Mouse (Mus musculus) liver, adult (tissue): ENCODE measurements at regions not wholly inside any gene's neighbourhood (a gene's known extent, or its start where the extent isn't known, plus 50 kb on each side); places are given as distances from the start of the nearest gene placed in this dataset.

Experiments used
- GATA4 ChIP-seq: IDR thresholded peaks from 2 replicates; pipeline ENCODE4 v1.6.1; 2014; ENCODE audit warnings: mild to moderate bottlenecking, low read length; ENCODE audit not compliant: insufficient replicate concordance

DNA sequence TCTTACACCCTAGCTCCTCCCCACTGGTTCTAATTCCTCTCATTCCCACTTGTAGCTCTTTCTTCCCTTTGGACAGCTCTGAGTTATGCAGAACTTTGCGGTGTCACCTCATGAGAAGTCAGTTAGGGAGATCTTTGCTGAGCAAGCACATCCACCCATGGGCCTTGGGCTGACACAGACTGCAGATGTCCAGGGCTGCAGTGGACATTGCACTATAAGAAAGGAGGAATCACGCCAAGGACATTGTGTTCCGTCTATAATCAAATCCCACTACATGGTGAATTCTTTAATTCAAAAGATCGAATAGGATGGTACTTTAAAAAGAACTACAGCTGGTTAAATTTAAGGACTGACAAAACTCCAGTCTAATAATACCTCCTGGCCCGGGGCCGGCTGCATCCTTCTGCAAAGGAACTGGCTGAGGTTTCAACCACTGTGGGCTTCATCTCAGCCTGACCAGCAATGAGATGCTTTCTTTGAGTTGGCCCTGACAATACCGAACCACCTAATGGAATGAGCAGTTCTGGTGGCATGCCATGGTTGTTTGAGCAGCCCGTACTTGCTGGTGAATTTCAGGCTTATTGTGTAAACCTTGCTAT is 320.3 kb downstream of the Nuak1 start:
- no peak for TF ChIP-seq GATA4

DNA sequence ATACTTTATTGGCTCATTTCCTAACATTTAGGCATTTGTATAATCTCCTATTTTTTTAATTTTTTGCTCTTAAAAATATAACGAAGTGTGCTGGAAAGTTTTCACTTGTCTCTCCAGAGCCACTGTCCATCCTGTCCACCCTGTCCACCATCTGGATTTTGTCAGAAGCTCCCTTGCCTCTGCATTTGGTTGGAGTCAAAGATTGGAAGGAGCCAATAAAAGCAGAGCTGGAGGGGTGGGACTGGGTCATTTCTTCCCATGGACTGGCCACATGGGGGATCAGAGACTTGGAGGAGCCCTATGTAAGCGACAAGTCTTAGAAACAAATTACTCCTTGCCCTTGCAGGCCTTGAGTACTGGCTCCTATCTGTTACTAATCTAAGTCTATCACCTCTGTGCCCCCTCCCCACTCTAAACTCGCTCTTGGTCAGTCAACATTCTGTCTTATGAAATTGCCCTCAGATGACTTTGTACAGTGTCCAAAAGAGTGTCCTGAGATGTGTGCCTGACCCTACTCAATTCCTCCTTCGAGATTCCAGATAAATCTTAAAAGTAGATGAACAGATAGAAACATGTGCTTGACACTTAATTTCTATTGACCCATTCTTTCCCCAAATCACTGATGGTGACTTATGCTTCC is 303.3 kb downstream of the Nuak1 start:
- no peak for TF ChIP-seq GATA4

DNA sequence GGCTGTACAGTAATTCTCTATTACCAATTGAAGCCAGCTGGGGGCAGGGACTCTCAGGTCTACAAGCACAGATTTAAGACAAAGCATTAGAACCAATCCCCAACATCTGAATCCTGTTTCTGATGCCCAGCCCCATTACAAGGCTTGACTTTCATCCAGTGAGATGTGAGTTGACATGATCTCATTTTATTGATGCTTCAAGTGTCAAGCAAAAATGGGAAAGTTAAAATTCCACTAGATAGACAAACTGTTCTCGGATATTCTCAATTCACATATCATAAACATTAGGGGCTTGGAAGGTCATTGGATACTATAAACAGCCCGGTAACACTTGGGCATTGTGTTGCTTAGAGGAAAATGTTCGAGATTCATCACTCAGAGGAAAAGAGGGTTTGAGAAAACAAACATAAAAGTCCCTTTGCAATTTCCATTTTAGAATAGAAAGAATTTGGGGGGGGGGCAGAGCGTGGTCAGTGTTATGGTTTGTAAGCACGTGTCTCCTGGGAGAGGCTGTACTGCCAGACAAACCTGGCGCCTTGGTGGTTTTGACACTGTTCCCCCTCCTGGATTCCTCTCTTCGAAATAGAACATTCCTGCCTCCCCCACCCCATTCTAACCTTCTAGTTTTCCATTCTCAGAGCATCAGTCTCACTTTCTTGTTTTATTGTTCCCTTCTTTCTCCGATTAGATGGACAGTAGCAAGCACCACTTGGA is 297.5 kb downstream of the Nuak1 start:
- no peak for TF ChIP-seq GATA4

DNA sequence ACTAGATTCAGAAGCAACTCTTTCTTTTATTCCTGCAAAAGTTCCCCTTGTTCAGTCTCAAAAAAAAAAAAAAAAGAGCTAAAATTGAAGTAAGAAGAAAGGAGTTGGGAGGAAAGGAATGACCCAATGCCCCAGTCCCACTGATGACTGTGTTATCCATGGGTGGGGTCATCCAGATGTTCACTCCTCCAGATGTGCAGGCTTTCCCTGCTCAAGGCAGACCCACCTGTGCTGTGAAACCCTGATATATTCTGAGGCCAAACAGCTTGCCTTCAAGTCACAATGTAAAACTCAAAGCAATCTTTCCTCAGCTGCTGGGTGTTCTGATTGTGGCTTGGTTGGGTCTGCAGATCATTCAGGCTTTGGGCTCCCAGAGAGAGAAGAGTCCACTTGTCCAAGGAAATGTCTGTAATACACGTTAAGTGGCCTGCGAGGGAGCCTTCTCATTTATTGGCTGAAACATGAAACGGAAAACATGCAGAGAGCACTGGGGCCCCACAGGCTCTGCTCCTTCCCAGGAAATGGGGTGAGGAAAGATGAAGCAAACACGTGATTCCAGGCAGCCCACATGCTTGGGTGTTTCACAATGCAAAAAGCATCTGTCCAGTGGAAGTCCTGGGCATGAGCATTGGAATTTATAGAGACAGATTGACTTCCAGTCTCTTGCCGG is 296.6 kb downstream of the Nuak1 start:
- no peak for TF ChIP-seq GATA4

DNA sequence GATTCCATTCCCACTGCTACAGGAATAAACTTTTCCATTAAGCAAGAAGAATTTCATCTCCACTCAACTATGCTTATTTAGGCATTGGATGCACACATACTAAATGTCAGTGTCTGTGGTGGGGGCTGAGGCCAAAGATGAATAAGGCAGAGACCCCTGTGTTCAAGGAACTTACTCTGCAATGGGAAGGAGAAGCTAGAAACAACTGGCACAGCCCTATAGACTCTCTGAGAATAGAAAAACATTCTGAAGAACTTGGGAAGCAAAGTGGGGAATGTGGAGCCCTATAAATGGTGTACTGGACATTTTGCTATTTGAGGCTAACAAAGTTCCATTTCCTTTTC is 296.1 kb downstream of the Nuak1 start:
- no peak for TF ChIP-seq GATA4

DNA sequence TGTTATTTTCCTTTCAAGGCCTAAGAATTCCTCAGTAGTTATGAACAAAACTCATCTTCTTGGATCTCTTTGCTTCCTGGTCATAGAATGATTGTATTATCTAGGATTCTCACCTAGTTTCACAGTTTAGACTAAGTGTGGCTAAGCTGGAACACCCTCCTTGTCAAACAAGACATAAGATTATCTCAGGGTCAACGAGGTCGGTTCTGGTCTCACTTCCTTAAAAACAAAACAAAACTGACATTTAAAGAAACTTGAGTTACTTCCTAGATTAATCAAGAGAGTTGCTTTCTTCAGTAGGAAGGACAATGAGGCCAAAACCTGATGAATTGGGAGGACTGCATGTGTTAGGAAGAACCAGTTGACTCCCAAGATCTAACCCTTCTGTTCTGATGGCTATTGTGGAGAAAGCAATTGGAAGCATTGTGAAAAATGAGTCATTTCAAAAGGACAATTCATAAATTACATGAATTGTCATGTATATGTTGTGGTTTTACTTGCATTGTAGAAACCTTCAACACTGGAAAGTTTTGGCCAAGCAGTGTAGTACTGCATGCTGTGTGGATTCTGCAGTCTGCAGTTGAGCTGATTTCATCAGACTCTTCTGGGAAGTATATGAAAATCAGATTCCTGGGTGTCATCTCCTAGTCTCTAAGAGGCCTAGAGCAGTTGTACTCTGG is 293.0 kb downstream of the Nuak1 start:
- no peak for TF ChIP-seq GATA4

DNA sequence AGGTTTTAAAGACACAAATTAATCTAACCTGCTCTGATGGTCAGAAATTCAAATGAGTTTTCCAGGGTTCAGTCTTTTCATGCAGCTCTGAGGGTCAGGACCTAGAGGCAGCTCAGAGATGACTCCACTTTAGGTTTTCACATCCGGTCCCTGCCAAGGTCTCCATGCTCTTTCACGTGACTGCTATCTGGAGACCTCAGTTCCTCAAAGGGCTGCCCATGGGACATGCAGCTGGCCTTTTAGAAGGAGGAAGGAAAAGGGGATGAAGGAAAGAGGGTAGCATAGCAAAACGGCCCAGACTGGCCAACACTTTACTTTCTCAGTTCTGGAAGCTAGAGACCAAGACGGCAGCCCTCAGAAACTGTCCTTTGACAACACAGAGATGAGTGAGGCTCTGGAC is 276.6 kb downstream of the Nuak1 start:
- no peak for TF ChIP-seq GATA4

DNA sequence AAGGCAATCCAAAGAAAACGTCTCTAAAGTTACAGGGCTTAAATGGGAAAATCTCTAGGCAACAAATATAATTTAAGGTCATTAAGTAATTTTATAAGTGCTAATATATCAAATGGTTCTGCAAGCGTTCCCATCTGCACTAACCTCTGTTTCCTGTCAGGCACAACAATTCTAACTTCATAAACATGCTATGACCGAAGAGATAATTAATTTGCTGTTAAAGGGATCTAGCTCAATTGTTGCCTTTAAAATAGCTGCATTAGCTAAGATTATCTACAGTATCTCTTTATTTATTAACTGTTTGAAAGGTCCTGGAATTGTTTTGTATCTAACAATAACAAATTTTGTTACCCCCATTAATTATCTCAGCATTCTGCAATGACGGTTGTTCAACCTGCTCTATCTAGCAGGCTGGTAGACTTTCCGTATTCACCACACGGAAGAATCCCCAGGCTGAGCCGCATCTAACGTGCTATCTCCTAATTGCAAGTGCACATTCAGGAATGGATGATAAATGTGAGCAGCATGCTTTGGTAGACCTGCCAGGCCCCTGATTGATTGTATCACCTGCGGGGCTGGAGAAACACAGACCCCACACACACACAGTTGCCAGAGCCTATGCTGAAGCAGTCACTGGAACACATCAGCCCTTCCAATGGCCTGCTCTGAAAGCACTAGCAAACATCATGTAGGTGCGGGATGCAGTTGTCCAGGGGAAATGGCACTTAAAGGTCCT is 274.4 kb downstream of the Nuak1 start:
- no peak for TF ChIP-seq GATA4

DNA sequence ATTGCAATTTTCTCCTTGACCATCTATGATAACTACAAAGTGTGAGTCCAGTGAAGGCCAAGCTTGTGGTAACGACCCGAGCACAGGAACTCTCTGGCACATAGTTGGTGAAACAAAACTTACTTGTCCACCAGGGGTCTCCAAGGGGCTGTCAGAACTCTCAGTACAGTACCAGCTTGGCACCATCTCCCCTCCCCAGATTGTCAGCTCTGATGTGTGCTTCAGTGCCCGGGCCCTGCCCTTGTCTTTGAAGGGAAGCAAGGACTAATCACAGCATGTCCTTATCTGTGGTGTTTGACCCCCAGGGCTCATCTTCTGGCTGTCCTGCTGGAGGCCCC is 273.9 kb downstream of the Nuak1 start:
- TF ChIP-seq GATA4 = no peak

DNA sequence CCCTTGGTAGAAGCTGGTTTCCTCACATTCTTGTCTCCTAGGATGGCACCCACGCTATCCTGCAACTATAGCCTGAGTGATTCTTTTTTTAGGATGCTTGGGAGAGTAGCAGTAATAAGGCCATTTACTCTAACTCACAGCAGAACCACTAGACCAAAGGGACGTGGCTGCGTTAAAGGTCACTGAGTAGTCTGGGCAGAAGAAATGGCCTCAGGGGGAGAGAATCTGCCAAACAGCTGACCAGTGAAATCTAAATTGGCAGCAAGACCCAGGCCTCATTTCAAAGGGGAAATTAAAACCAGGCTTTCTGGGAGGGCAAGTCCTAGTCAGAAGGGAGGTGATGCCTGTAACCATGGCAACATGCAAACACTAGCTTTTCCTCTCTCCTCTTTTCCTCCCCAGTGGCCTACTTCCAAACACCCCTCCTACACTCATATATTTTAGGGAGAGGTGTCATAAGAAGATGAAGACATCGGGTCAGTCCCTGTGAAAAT is 267.5 kb downstream of the Nuak1 start:
- TF ChIP-seq GATA4 = no peak

DNA sequence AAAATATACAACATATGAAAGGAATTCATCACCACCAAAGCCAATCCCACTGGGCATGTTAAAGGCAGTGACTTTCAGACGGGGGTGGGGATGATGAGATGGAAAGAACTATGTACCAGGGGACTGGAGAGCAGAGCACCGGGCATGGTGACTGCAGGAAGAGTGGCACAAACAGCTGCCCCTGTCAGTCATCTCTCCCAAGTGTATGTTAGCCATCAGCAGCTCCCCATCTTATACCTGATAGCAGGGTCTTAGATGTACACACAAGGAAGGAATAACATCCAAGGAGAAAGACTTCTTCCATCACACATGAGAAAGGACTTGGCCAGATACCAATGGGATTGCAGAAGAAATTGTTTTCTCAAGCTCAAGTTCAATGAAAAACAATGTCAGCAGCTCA is 257.2 kb downstream of the Nuak1 start:
- no peak for TF ChIP-seq GATA4

DNA sequence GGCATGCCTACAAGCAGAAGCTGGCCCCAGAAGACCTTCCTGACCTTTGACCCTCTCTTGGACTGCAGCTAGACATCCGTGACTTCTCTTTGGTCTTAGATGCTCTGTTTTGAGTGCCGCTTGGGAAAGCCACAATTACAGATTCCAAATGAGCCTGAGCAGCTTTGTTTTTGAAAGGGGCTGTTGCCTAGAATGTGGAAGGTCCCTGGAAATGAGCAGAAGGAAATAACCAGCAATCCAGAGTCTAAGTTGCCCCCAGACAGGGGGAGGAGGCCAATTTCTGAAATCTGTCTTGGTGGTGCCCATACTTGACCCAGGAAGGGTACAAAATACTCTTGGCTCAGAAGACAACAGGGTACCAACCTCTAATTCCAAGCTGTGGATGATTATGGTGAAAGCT is 253.9 kb downstream of the Nuak1 start:
- no peak for TF ChIP-seq GATA4

DNA sequence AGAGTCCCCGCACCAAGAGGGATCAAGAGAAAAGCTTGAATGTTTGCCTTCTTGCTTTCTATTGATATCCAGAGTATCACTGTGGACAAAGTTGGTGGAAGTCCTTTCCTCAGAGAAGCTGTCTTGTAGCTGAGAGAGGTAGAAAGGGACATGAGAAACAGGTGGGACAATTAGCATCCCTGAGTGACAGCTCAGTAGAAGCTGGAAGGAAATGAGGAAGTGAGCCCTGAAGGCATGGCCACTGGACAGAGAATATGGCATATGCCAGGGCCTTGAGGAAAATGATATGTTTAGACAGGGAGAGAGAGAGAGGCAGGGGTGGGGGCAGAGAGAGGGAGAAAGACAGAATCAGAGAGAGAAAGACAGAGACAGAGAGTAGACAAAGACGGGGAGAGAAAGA is 241.4 kb downstream of the Nuak1 start:
- TF ChIP-seq GATA4 = no peak

DNA sequence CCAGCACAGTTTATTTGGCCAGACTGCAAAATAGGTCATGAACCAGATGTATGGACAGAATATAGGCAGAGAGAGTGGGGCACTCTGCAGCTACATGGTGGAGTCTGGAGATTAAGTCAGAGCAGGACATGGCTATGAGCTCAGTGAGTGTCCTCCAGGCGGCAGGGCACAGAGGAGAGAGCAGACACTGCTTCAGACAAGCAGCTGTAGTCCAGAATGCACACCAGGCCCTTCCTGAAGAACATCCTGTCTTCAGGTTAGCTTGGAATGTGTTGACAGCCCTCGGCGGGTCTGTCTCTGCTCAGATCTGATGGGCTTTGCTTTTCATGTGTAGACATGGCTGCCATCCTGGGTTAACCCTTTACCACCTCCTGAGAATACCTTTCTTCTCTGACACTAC is 238.6 kb downstream of the Nuak1 start:
- TF ChIP-seq GATA4 = no peak

DNA sequence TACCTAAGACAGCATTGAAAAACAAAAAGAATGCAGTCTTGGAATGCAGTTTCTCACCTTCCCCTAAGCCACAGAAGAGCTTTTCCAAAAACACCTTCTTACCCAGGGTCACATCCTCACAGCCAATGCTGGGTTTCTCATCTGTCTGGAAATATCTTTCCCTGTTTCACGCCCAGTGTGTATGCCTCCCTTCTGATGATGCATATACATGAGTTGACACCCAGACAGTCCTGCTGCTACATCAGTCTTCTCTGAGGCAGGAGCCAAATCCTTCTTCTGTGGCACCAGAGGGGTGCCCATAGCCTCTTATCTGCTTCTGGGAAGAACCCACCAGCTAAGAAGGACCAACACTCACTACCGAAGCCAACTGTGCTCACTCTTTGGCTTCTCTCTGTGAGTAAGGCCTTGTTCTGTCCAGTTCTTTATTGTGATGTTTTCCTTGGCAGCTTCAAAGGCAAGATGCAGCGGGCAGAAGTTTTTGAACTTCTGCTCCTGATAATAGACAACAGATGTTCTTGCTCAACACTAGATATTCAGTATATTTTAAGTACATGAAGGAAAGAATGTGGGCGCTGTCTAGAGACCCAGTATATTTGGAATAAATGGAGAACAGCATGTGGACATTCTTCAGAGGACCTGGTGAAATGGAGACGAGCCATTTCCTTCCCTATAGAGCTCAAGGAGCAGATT is 228.2 kb downstream of the Nuak1 start:
- no peak for TF ChIP-seq GATA4

DNA sequence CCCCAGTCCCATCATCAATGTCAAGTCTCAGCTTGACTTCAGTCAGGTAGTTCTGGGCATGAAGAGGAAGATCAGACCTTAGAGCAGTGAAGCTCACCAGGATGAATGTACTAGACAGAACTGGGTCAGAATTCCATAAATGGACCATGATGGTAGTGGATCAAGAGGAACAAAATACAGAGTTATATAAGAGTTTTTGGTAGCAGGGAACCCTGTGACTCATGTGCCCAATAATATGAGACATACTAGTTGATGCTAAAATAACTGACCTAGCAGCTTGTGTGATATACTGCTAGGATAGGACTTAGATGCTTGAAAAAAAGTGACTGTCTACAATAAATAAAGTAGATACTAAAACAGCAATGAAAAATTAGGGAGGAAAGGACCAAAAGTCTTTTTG is 225.6 kb downstream of the Nuak1 start:
- TF ChIP-seq GATA4 = no peak
